Mouse (Mus musculus): ENCODE measurements around the gene Cyth4. TPM values are rescaled to one million over a fixed set of nuclear protein-coding genes. Genes with fewer than 3 reads are reported as not detected.
A peak's percentile ranks its signal among the peaks of the same experiment; 100 is the strongest.

The Cyth4 gene
- 1 to 10 TPM; 1.9 TPM for total RNA-seq (2021)
- long read RNA-seq, experiment 1, partial matches to known transcripts = 1 of 3 reads
- long read RNA-seq, experiment 1, other reads (novel, unspliced or antisense) = 1 of 3 reads
- long read RNA-seq, experiment 2 = 0 reads

- H3K4me3 ChIP-seq = peak within 1 kb of the TSS; percentile 60
- intact Hi-C loops (cut with DNase I) = no loop called here
- H3K27ac ChIP-seq = peak within 1 kb of the TSS; percentile 68
- DNase-seq = peak; percentile 65
- TF ChIP-seq CTCF (IDR thresholded peaks at IDR 0.05) = no peak
These were observed at the start of gene Cyth4 for GRCm38 (mm10) chr15:78596914-78597313. Gene Cyth4, plus strand, starts transcription at chr15:78597047.

DNA sequence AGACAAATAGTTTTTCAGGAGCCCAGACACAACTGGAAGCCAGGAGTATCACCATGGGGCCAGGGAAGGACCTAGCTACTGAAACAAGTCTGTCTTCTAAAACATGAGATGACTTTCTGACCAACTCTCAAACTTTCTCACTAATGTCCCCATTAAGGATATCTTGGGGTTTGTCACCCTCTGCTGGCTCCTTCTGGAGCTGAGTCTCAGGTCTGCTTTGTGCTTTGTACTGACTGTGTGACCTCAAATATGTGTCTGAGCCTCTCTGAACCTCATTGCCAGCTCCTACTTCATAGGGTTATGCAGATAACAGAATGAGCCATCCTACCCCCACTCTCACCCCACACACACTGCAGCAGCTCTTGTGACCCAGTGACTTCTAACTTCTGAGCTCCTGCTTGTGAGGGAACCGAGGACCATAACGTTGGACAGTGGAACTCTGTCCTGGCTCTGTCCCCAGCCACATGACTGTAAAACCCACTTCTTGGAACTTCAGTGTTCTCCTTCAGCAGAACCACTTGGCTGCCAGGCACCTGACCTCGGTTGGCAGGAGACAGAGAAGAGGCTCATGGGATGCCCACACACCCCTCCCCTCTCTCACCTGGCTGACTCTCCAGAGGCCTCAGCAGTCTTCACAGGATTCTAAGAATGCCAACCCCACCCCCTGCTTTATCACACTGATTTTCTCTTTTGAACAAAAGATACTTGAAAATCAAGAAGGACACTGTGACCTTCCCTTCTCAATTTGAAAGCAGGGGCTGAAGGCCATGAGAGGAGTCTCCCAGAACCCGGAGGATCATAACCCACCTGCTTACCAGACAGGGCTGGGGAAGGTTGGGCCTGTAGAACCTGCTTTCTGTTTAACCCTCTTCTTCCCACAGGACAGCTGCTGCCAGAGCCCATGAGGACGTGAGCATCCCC, 49.2 kb upstream of the Cyth4 start:
- intact Hi-C loops (cut with DNase I) = no loop called here
- Histone ChIP-seq H3K27ac (peak overlapping the region; percentile 69), H3K4me3 (no peak overlapping the region)
- peak; percentile 78 for DNase-seq
- TF ChIP-seq CTCF (IDR thresholded peaks at IDR 0.05) = peak; percentile 51

DNA sequence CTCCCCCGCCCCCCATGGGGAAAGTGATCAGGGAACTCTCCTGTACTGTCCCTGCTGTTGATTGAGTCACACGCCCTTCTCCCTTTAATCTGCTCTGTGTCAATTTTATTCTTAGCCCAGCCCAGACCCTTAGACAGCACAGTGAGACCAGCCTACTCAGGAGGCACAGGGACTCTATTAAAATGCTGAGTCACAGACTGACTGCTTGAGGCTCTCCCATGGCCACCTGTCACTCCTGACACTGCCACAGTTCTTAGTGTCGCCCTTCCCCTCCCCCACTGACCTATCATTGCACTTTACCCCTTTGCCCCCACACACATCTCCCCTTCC, 48.5 kb upstream of the Cyth4 start:
- TF ChIP-seq CTCF (IDR thresholded peaks at IDR 0.05) = no peak
- no peak overlapping the region for H3K4me3 ChIP-seq
- peak overlapping the region; percentile 69 for H3K27ac ChIP-seq
- DNase-seq = peak; percentile 46
- intact Hi-C loops (cut with DNase I) = no loop called here

- Histone ChIP-seq H3K4me3 (no peak overlapping the region), H3K27ac (peak overlapping the region; percentile 69; the same call in 1 of the 2 replicates)
- no peak for TF ChIP-seq CTCF (IDR thresholded peaks at IDR 0.05)
- intact Hi-C loops (cut with DNase I) = no loop called here
- no peak for DNase-seq
These were observed 48.1 kb upstream of the Cyth4 start for GRCm38 (mm10) chr15:78548711-78549110.

- no peak for TF ChIP-seq CTCF (IDR thresholded peaks at IDR 0.05)
- no peak overlapping the region for H3K4me3 ChIP-seq
- no peak for DNase-seq
- no peak overlapping the region for H3K27ac ChIP-seq
- intact Hi-C loops (cut with DNase I) = no loop called here
These were observed 47.6 kb upstream of the Cyth4 start for GRCm38 (mm10) chr15:78549189-78549734.

DNA sequence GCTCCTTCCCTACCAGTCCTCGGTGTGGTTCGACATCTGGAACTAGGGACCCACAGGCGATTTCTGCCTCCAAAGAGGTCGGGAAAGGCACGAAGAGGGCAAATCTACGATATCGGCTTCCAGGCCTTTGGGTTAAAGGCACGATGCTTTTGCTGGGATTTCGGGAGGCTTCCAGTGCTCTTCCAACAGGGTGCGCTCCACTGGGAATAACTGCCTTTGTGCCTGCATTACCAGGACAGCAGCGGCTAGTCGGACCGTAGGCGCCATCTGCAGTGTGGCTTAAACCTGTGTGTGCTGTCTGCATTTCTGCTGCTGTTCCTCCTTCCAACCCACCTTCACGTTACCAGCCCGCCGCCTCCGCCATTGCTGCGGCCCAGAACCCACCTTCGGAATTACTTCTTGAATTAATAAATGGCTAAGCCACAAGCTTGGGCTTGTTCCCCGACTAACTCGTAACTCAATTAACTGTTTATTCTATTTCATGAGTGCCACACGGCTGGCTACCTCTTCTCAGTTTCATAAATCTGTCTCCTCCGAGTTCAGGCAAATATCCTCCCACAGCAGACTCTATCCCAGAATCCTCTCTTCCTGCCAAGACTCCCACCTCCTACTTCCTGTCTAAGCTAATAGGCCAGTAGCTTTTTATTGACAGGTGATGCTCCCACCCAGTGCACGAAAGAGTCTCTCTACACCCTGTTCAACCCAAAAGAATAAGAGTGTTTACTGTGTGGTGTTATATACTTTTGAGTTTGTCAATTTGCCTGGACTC, 42.1 kb upstream of the Cyth4 start:
- intact Hi-C loops (cut with DNase I) = no loop called here
- DNase-seq = no peak
- H3K27ac ChIP-seq = peak overlapping the region; percentile 38; the same call in 1 of the 2 replicates
- no peak for TF ChIP-seq CTCF (IDR thresholded peaks at IDR 0.05)
- H3K4me3 ChIP-seq = peak overlapping the region; percentile 45

GRCm38 (mm10) chr15:78557693-78558535, 38.9 kb upstream of the Cyth4 start:
- intact Hi-C loops (cut with DNase I) = no loop called here
- TF ChIP-seq CTCF (IDR thresholded peaks at IDR 0.05) = no peak
- no peak for DNase-seq
- no peak overlapping the region for H3K4me3 ChIP-seq
- H3K27ac ChIP-seq = no peak overlapping the region

DNA sequence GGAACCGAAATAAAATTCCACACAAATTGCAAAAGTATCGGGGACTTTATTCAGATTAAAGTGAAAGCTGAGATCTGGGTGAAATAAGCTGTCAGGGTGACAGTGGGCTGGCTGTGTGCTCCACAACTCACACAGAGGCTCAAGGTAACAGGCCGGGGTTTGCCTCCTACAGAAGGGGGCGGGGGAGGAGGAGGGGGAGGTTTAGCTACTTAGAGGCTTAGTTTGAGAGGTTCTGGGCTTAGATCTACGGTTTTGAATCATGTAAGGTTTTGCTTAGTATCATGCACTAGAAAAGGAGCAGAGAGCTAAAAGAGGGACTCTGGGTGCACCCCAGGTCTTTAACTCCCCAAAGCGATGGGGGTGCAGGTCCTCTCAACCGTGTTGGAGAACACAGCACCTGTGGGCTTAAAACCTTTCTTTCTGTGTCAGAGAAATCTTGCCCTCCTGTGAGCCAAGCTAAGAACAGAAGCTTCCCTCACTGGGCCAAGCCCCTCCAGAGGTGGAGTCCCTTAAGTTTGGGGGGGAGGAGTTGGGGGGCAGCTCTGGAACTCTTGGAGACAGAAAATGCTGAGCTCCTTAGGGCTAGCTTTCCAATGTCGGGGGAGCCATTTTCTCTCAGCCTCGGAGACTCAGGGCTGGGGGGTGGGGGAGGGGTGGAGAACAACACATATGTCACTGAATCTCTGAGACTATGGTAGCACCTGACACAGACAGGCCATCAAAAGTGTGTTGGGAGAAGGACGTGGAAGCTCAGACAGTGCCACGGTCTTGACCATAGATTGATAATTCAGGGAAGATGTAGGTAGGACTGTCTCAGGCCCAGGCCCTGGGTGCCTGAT, 37.5 kb upstream of the Cyth4 start:
- Histone ChIP-seq H3K4me3 (no peak overlapping the region), H3K27ac (no peak overlapping the region)
- intact Hi-C loops (cut with DNase I) = no loop called here
- no peak for DNase-seq
- TF ChIP-seq CTCF (IDR thresholded peaks at IDR 0.05) = no peak

DNA sequence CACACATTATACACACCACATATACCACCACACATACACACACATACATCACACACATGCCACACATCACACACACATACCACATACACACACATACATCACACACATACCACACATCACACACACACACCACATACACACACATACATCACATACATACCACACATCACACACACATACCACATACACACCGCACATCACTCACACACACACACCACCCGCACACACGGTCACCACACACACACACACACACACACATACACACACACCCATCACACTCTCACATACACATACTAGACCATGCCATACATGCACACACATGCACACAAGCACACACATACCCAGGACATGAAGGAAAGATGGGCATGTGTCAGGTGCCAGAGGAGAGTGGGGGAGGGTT, 33.5 kb upstream of the Cyth4 start:
- H3K27ac ChIP-seq = no peak overlapping the region

GRCm38 (mm10) chr15:78563937-78564336, 32.9 kb upstream of the Cyth4 start:
- Histone ChIP-seq H3K4me3 (no peak overlapping the region), H3K27ac (no peak overlapping the region)
- TF ChIP-seq CTCF (IDR thresholded peaks at IDR 0.05) = no peak
- no peak for DNase-seq
- intact Hi-C loops (cut with DNase I) = no loop called here

More for the DNA sequence above, 33.5 kb upstream of the Cyth4 start:
- no peak for TF ChIP-seq CTCF (IDR thresholded peaks at IDR 0.05)
- no peak for DNase-seq
- intact Hi-C loops (cut with DNase I) = no loop called here
- no peak overlapping the region for H3K4me3 ChIP-seq

DNA sequence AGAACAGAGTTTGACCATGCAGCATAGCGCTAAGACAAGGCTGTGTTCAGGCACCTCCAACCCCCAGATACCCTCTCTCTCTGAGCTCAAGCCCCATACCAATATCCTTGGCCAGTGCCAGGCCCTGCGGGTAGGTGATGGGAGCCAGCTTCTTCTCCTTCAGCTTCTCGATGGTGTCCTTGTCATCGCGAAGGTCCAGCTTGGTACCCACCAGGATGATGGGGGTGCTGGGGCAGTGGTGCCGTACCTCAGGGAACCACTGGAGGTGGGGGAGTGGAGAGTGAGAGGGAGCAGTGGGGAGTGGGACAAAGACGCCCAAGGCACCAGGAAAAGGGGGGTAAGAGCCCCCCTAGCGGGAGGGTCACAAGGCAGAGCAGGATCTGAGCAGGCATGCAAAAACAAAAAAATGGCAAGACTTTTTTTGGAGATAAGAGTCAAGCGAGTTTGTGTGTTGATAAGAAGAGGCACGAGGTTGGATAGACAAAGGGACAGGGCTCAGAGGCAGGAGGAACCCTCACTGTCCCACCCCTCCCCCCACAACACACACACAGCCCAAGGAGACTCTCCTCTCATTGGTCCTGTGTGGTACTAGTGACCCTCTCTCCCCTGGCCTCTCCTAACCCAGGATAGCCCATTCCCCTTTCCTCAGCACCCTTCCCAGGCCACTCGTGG, 31.9 kb upstream of the Cyth4 start:
- Histone ChIP-seq H3K4me3 (no peak overlapping the region), H3K27ac (no peak overlapping the region)
- no peak for TF ChIP-seq CTCF (IDR thresholded peaks at IDR 0.05)
- no peak for DNase-seq
- intact Hi-C loops (cut with DNase I) = no loop called here

Data from gastrocnemius, adult 2 months (tissue).